Mouse (Mus musculus): ENCODE measurements around the gene Ccdc65.

DNA sequence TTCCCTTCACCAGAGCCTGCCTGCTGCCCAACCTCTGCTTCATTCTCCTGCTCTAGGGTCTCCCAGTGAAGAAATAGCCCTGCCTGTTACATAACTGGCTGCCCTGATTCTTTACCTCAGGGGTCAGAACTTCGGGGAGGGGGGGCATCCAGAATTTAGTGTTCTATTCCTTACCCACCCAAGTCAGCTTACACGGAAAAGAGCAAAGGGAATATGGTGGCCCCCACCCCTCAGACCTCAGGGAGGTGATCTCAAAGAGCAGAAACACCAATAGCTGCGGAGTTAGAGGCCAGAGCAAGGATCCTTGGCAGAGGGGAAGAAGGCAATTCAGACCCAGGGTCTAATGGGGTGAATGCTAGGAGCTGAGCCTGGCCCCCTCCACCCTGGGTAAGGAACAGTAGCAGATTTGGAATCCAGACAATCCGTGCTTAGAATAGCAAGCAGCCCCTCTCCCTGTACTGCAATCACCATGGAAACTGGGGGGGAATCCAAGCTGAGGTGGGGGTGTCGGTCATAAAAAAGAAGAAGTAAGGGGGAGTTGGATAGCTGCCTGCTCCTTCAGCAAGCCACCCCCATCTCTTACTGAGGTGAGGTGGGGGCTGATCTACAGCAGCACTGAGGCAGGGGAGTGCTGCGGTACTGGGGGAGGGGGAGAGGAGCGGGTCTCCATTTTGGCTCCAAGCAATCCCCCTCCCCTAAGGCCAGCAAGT is 33.6 kb upstream of the Ccdc65 start:
- TF ChIP-seq GATA1 (IDR thresholded peaks at IDR 0.05; ENCODE audit: borderline replicate concordance, low read length), result no peak
- no peak for TF ChIP-seq CTCF (IDR thresholded peaks at IDR 0.05; ENCODE audit: low read depth, low read length)
- TF ChIP-seq TAL1 (conservative IDR thresholded peaks at IDR 0.05; ENCODE audit: low read depth, low read length), result no peak
- no peak for TF ChIP-seq POLR2AphosphoS5 (IDR thresholded peaks at IDR 0.05; ENCODE audit: insufficient replicate concordance, low read depth, low read length)
- TF ChIP-seq GATA2 (IDR thresholded peaks at IDR 0.05; ENCODE audit: borderline replicate concordance, low read depth, low read length), result no peak

Data from G1E (cell line).